ENCODE assay signal across 20 mouse cellular contexts in genomic region chr9:43813156-43813555, GRCm38 (mm10).
"Had no signal": no experiment of that assay in that cellular context is flagged by ENCODE, and none has a peak within 500 bp of the region (broad histone marks: within the 10 kb centered on the region; RNA-seq: fewer than 3 reads in every experiment).

No protein-coding gene starts in this region.

- H3K36me3 ChIP-seq: limb, embryonic 12.5 days; limb, embryonic 15.5 days; lung, embryonic 15.5 days had no signal

- H3K4me2 ChIP-seq: limb, embryonic 12.5 days; limb, embryonic 15.5 days; lung, embryonic 15.5 days; midbrain, embryonic 11.5 days had no signal

- H3K4me3 ChIP-seq: limb, embryonic 12.5 days; limb, embryonic 15.5 days; lung, embryonic 15.5 days had no signal

- H3K4me1 ChIP-seq: lung, embryonic 15.5 days had no signal

- H3K27me3 ChIP-seq: limb, embryonic 12.5 days; limb, embryonic 15.5 days; lung, embryonic 15.5 days had no signal

- H3K9me3 ChIP-seq: limb, embryonic 12.5 days; limb, embryonic 15.5 days; lung, embryonic 15.5 days had no signal

- H3K9ac ChIP-seq: limb, embryonic 12.5 days; limb, embryonic 15.5 days; lung, embryonic 15.5 days had no signal

- DNase-seq: kidney, adult 18-20 months; kidney, adult 9 months; kidney, postnatal 14 days; kidney, postnatal 4 days; left cerebral cortex, postnatal 4 days; lung, adult 18-20 months; lung, postnatal 10 days; lung, postnatal 4 days; midbrain, embryonic 14.5 days; right cerebral cortex, adult 18-20 months; right cerebral cortex, postnatal 14 days; right cerebral cortex, postnatal 4 days; thymus, adult 2 months; thymus, postnatal 14 days; thymus, postnatal 4 days had no signal

- H3K27ac ChIP-seq: limb, embryonic 12.5 days; limb, embryonic 15.5 days; lung, embryonic 15.5 days; stomach, postnatal 0 days had no signal
